Mouse (Mus musculus) MEL (cell line): Measurements from ENCODE around the gene Zmynd10.
A peak's percentile ranks its signal among the peaks of the same experiment; 100 is the strongest.

Source experiments
- CHD2 ChIP-seq: IDR thresholded peaks from 2 replicates; pipeline ENCODE4 v1.6.1; 2011; ENCODE audit warnings: low read length, improper control_type of control experiment
- CTCF ChIP-seq, 3 experiments: IDR thresholded peaks in 2 of 3; conservative IDR thresholded peaks in 1 of 3; 2 replicates each; pipeline ENCODE4 v1.5.1; 2011 to 2012; ENCODE audit warnings: low read length in 3 of 3, low read depth in 2 of 3, mild to moderate bottlenecking in 2 of 3, improper control_type of control experiment in 1 of 3, inconsistent platforms in 1 of 3, mixed read lengths in 1 of 3, moderate library complexity in 1 of 3; ENCODE audit not compliant: control insufficient read depth in 1 of 3, insufficient read depth in 1 of 3, poor library complexity in 1 of 3, severe bottlenecking in 1 of 3
- E2F4 ChIP-seq: IDR thresholded peaks from 2 replicates; pipeline ENCODE4 v1.6.1; 2011; ENCODE audit warnings: low read depth, low read length, improper control_type of control experiment, borderline replicate concordance
- ETS1 ChIP-seq: IDR thresholded peaks from 2 replicates; pipeline ENCODE4 v1.6.1; 2012; ENCODE audit warnings: low read depth, mild to moderate bottlenecking, inconsistent platforms, low read length, improper control_type of control experiment, moderate library complexity
- MAFK ChIP-seq: IDR thresholded peaks from 2 replicates; pipeline ENCODE4 v1.6.1; 2011; ENCODE audit warnings: low read depth, mild to moderate bottlenecking, low read length, improper control_type of control experiment, borderline replicate concordance
- NELFE ChIP-seq: IDR thresholded peaks from 2 replicates; pipeline ENCODE4 v1.6.1; 2011; ENCODE audit warnings: low read depth, low read length, improper control_type of control experiment
- POLR2A ChIP-seq, 2 experiments: IDR thresholded peaks; 2 replicates each; pipeline ENCODE4 v1.6.1; 2011 to 2012; ENCODE audit warnings: low read length in 2 of 2, mild to moderate bottlenecking in 2 of 2, control low read depth in 1 of 2, improper control_type of control experiment in 1 of 2, low read depth in 1 of 2, moderate library complexity in 1 of 2; ENCODE audit not compliant: control insufficient read depth in 1 of 2, insufficient read depth in 1 of 2, poor library complexity in 1 of 2
- RCOR1 ChIP-seq: IDR thresholded peaks from 2 replicates; pipeline ENCODE4 v1.6.1; 2012; ENCODE audit warnings: low read depth, mild to moderate bottlenecking, inconsistent platforms, low read length, improper control_type of control experiment
- TCF12 ChIP-seq: IDR thresholded peaks from 2 replicates; pipeline ENCODE4 v1.6.1; 2014; ENCODE audit warnings: low read depth, mild to moderate bottlenecking, inconsistent platforms, low read length, improper control_type of control experiment, moderate library complexity
- UBTF ChIP-seq: IDR thresholded peaks from 2 replicates; pipeline ENCODE4 v1.6.1; 2012; ENCODE audit warnings: low read depth, mild to moderate bottlenecking, inconsistent platforms, low read length, improper control_type of control experiment, moderate library complexity, borderline replicate concordance; ENCODE audit not compliant: insufficient read depth
- USF1 ChIP-seq: IDR thresholded peaks from 2 replicates; pipeline ENCODE4 v1.6.1; 2014; ENCODE audit warnings: low read depth, mild to moderate bottlenecking, inconsistent platforms, low read length, improper control_type of control experiment, moderate library complexity
- USF2 ChIP-seq, 2 experiments: IDR thresholded peaks; 2 replicates each; pipeline ENCODE4 v1.6.1; 2011 to 2012; ENCODE audit warnings: improper control_type of control experiment in 2 of 2, low read length in 2 of 2, borderline replicate concordance in 1 of 2, inconsistent platforms in 1 of 2, low read depth in 1 of 2, mild to moderate bottlenecking in 1 of 2; ENCODE audit not compliant: insufficient read depth in 1 of 2

GRCm38 (mm10) chr9:107554319-107554825 lies 7.3 kb downstream of the Zmynd10 start:
- TF ChIP-seq POLR2A (IDR thresholded peaks at IDR 0.05; ENCODE audit: control insufficient read depth in 1 of 2, insufficient read depth in 1 of 2, low read depth in 1 of 2, low read length in 2 of 2, poor library complexity in 1 of 2) (peak; percentile 93), TCF12 (peak; percentile 68; the same call in 1 of the 2 replicates), USF1 (0 out of 2 replicates have a peak, but pooled peaks have one; percentile 25), RCOR1 (peak; percentile 0; the same call in 1 of the 2 replicates), ETS1 (peak; percentile 82), MAFK (no peak), USF2 (IDR thresholded peaks at IDR 0.05; ENCODE audit: borderline replicate concordance in 1 of 2, insufficient read depth in 1 of 2, low read depth in 1 of 2, low read length in 2 of 2) (no peak), CTCF (IDR thresholded peaks at IDR 0.05 in 2 of 3, conservative IDR thresholded peaks at IDR 0.05 in 1 of 3; ENCODE audit: control insufficient read depth in 1 of 3, insufficient read depth in 1 of 3, low read depth in 2 of 3, low read length in 3 of 3, poor library complexity in 1 of 3, severe bottlenecking in 1 of 3) (no peak), CHD2 (no peak), UBTF (no peak), E2F4 (no peak; the same call in 1 of the 2 replicates), NELFE (peak; percentile 94)
